Mouse (Mus musculus): Measurements from ENCODE around the gene Itsn2.
"Not testable (repeated sequence)": the region's sequence is repeated elsewhere in the genome, so short reads cannot be mapped to it uniquely, and the experiment has no call there.

The Itsn2 gene

GRCm38 (mm10) chr12:4592541-4593165 is at the start of gene Itsn2, which contains the start of gene Gm3625:
Gene Itsn2, plus strand, starts transcription at chr12:4592638.
Gene Gm3625, minus strand, starts transcription at chr12:4592927.
- peak; percentile 65 to 79 for DNase-seq

GRCm38 (mm10) chr12:4544400-4544919 is 48.0 kb upstream of the Itsn2 start:
- DNase-seq: no peak

GRCm38 (mm10) chr12:4545425-4545824 is 47.0 kb upstream of the Itsn2 start:
- DNase-seq: no peak

- DNase-seq: no peak
Observed at GRCm38 (mm10) chr12:4546491-4546890, 45.9 kb upstream of the Itsn2 start.

GRCm38 (mm10) chr12:4547557-4547956 is 44.9 kb upstream of the Itsn2 start:
- DNase-seq: no peak

- peak; percentile 69 to 74 for DNase-seq
Observed at GRCm38 (mm10) chr12:4548053-4549013, 44.1 kb upstream of the Itsn2 start.

- not testable (repeated sequence) for DNase-seq
Observed at GRCm38 (mm10) chr12:4553704-4554103, 38.7 kb upstream of the Itsn2 start.

- DNase-seq: no peak
Observed at GRCm38 (mm10) chr12:4555451-4555850, 37.0 kb upstream of the Itsn2 start.

- no peak for DNase-seq
Observed at GRCm38 (mm10) chr12:4556891-4557290, 35.5 kb upstream of the Itsn2 start.

GRCm38 (mm10) chr12:4557436-4557835 is 35.0 kb upstream of the Itsn2 start:
- DNase-seq: no peak

GRCm38 (mm10) chr12:4558013-4558412 is 34.4 kb upstream of the Itsn2 start:
- no peak for DNase-seq

GRCm38 (mm10) chr12:4558475-4559279 is 33.8 kb upstream of the Itsn2 start:
- DNase-seq: no peak

- peak in 1 of 2 experiments; percentile 44 for DNase-seq
Observed at GRCm38 (mm10) chr12:4571864-4572263, 20.6 kb upstream of the Itsn2 start.

- DNase-seq: no peak
Observed at GRCm38 (mm10) chr12:4574065-4574464, 18.4 kb upstream of the Itsn2 start.

- DNase-seq: no peak
Observed at GRCm38 (mm10) chr12:4582326-4582725, 10.1 kb upstream of the Itsn2 start.

GRCm38 (mm10) chr12:4587846-4588245 is 4.6 kb upstream of the Itsn2 start:
- DNase-seq: no peak

- DNase-seq: peak; percentile 35 to 45
Observed at GRCm38 (mm10) chr12:4588603-4589002, 3.8 kb upstream of the Itsn2 start.

- DNase-seq: no peak
Observed at GRCm38 (mm10) chr12:4592025-4592424, 413 bp upstream of the Itsn2 start.

GRCm38 (mm10) chr12:4593166-4593929 is 910 bp downstream of the Itsn2 start:
- peak; percentile 43 to 63 for DNase-seq

- DNase-seq: no peak
Observed at GRCm38 (mm10) chr12:4593930-4594391, 1.5 kb downstream of the Itsn2 start.

- DNase-seq: no peak
Observed at GRCm38 (mm10) chr12:4595055-4595454, 2.6 kb downstream of the Itsn2 start.

All from cerebellum, adult 18-20 months (tissue).